Mouse (Mus musculus) forebrain, embryonic 14.5 days (tissue): ENCODE results near the gene Cdk14. TPM values are rescaled to one million over a fixed set of nuclear protein-coding genes. Genes with fewer than 3 reads are reported as not detected.

ENCODE experiments used
- ATAC-seq: fragments of 200-750 bp; cut with Nextera tagmentation; 2 replicates; pipeline ENCODE4 v1.8.0; 2017; ENCODE audit warnings: mild to moderate bottlenecking, moderate library complexity
- DNase-seq: peaks from one replicate; pipeline ENCODE4 v3.0.0-alpha.2; 2015; ENCODE audit warnings: low spot score
- H3K27ac ChIP-seq: fragments of 300-500 bp; sonication (generic); 2 replicates; pipeline ENCODE4 v1.5.1; 2014; ENCODE audit warnings: low read depth, mild to moderate bottlenecking, control low read depth, low read length, moderate library complexity
- H3K27me3 ChIP-seq: fragments of 300-500 bp; sonication (generic); replicated peaks from 2 replicates; pipeline ENCODE4 v1.6.1; 2014; ENCODE audit warnings: low read length, control low read depth, mixed read lengths; ENCODE audit not compliant: control insufficient read depth, insufficient read depth
- H3K36me3 ChIP-seq: fragments of 300-500 bp; sonication (generic); 2 replicates; pipeline ENCODE4 v1.6.1; 2014; ENCODE audit warnings: low read length, control low read depth; ENCODE audit not compliant: control insufficient read depth, insufficient read depth
- H3K4me1 ChIP-seq: fragments of 300-500 bp; sonication (generic); 2 replicates; pipeline ENCODE4 v1.6.1; 2014; ENCODE audit warnings: antibody characterized with exemption, low read length, control low read depth; ENCODE audit not compliant: control insufficient read depth, insufficient read depth
- H3K4me2 ChIP-seq: fragments of 300-500 bp; sonication (generic); 2 replicates; pipeline ENCODE4 v1.6.1; 2014; ENCODE audit warnings: mild to moderate bottlenecking, control low read depth, low read length
- H3K4me3 ChIP-seq: fragments of 300-500 bp; sonication (generic); 2 replicates; pipeline ENCODE4 v1.5.1; 2014; ENCODE audit warnings: low read depth, low read length, control low read depth
- H3K9ac ChIP-seq: fragments of 300-500 bp; sonication (generic); 2 replicates; pipeline ENCODE4 v1.6.1; 2014; ENCODE audit warnings: mild to moderate bottlenecking, low read length, control low read depth, moderate library complexity
- H3K9me3 ChIP-seq: fragments of 300-500 bp; sonication (generic); replicated peaks from 2 replicates; pipeline ENCODE4 v1.6.1; 2016; ENCODE audit warnings: low read length, control low read depth, mixed read lengths; ENCODE audit not compliant: control insufficient read depth
- WGBS: fragments of 180-500 bp; shearing (Covaris S2); extraction: QIAGEN DNeasy Blood & Tissue Kit; methylation state at CpG from one replicate; pipeline ENCODE4 v1.1.7; 2014; 5-methylcytosine and 5-hydroxymethylcytosine counted together
- polyA plus RNA-seq: library from polyadenylated mRNA; unstranded; fragments of >200 nt; fragmentation: Nextera tagmentation; extraction: Ambion mirVana; gene quantifications from 2 replicates; pipeline ENCODE4 v1.2.1, GENCODE M21; 2014

Gene Cdk14
- polyA plus RNA-seq, 1 experiment from 2014 or later: 26.6 TPM

GRCm38 (mm10) chr5:4801096-4801850 lies 618.8 kb downstream of the Cdk14 start:
- H3K4me2 ChIP-seq: no peak overlapping the region
- no peaks in the 10 kb centered on the region for H3K9me3 ChIP-seq
- peaks cover 10% of the 10 kb centered on the region for H3K4me1 ChIP-seq
- H3K27ac ChIP-seq: no peak overlapping the region
- WGBS: 29% methylated on average over 8 of the region's 8 CpGs
- DNase-seq (peak; percentile 39), ATAC-seq (peak; percentile 68; the same call in 1 of the 2 replicates)
- no peaks in the 10 kb centered on the region for H3K27me3 ChIP-seq
- H3K4me3 ChIP-seq: no peak overlapping the region
- H3K9ac ChIP-seq: no peak overlapping the region
- no peaks in the 10 kb centered on the region for H3K36me3 ChIP-seq

GRCm38 (mm10) chr5:4791219-4791618 lies 628.9 kb downstream of the Cdk14 start:
- no peaks in the 10 kb centered on the region for H3K36me3 ChIP-seq
- 0 out of 2 replicates have a peak, but pooled peaks cover 3% of the 10 kb centered on the region for H3K4me1 ChIP-seq
- H3K4me3 ChIP-seq: no peak overlapping the region
- WGBS: 82% methylated on average over 3 of the region's 3 CpGs
- DNase-seq: no peak
- no peaks in the 10 kb centered on the region for H3K9me3 ChIP-seq
- no peak overlapping the region for H3K27ac ChIP-seq
- no peak for ATAC-seq
- no peak overlapping the region for H3K4me2 ChIP-seq
- no peaks in the 10 kb centered on the region for H3K27me3 ChIP-seq
- H3K9ac ChIP-seq: no peak overlapping the region

- no peak for DNase-seq
- H3K4me2 ChIP-seq: no peak overlapping the region
- H3K27me3 ChIP-seq: no peaks in the 10 kb centered on the region
- ATAC-seq: no peak
- no peak overlapping the region for H3K9ac ChIP-seq
- no peaks in the 10 kb centered on the region for H3K9me3 ChIP-seq
- H3K4me1 ChIP-seq: 0 out of 2 replicates have a peak, but pooled peaks cover 3% of the 10 kb centered on the region
- no peak overlapping the region for H3K27ac ChIP-seq
- WGBS: 86% methylated on average over 4 of the region's 4 CpGs
- no peaks in the 10 kb centered on the region for H3K36me3 ChIP-seq
- H3K4me3 ChIP-seq: no peak overlapping the region
Measured at GRCm38 (mm10) chr5:4790265-4790664, 629.8 kb downstream of the Cdk14 start.

DNA sequence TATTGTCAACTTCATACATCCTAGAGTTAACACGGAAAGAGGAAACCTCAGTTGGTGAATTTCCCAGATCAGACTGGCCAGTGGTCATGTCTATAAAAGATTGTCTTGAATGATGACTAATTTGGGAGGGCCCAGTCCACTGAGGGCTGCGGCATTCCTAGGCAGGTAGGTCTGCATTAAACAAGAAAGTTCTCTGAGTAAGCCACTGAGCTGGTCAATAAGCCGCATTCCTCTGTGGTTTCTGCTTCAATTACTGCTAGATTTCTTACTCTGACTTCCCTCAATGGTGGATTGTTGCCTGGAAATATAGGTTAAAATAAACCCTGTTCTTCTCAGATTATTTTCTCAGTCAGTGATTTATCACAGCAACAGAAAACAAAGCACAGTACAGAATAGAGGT lies 631.6 kb downstream of the Cdk14 start:
- WGBS: 92% methylated on average over 3 of the region's 3 CpGs
- ATAC-seq: no peak
- Histone ChIP-seq H3K4me1 (0 out of 2 replicates have a peak, but pooled peaks cover 3% of the 10 kb centered on the region), H3K4me3 (no peak overlapping the region), H3K36me3 (no peaks in the 10 kb centered on the region), H3K27ac (no peak overlapping the region), H3K9me3 (no peaks in the 10 kb centered on the region), H3K27me3 (no peaks in the 10 kb centered on the region), H3K4me2 (no peak overlapping the region), H3K9ac (no peak overlapping the region)
- no peak for DNase-seq

DNA sequence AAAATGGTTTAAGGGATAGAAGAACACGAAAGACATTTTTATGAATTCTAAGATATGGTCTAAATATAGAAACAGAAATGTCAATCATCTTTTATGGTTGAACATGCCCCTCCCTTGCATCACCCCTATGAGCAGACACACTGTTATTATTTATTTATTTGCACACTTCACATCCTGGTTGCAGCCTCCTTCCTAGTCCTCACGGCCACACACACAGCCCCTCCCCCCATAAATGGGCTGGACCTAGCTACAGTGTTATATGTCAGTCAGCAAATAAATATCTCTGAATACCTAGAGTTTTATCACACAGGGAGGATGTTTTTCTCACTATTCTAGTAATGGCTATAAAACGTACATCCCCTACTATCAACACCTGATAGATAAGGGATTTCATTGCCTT lies 633.3 kb downstream of the Cdk14 start:
- Histone ChIP-seq H3K4me3 (no peak overlapping the region), H3K36me3 (no peaks in the 10 kb centered on the region), H3K4me1 (0 out of 2 replicates have a peak, but pooled peaks cover 3% of the 10 kb centered on the region), H3K9me3 (no peaks in the 10 kb centered on the region), H3K27me3 (no peaks in the 10 kb centered on the region), H3K4me2 (no peak overlapping the region), H3K27ac (no peak overlapping the region), H3K9ac (no peak overlapping the region)
- ATAC-seq (no peak), DNase-seq (no peak)
- WGBS: 83% methylated on average over 3 of the region's 3 CpGs

GRCm38 (mm10) chr5:4778274-4778673 lies 641.8 kb downstream of the Cdk14 start:
- no peaks in the 10 kb centered on the region for H3K36me3 ChIP-seq
- 73% methylated on average over 3 of the region's 3 CpGs for WGBS
- H3K9me3 ChIP-seq: no peaks in the 10 kb centered on the region
- DNase-seq (peak; percentile 13), ATAC-seq (peak; percentile 26; the same call in 1 of the 2 replicates)
- peaks cover 4% of the 10 kb centered on the region for H3K4me1 ChIP-seq
- no peak overlapping the region for H3K27ac ChIP-seq
- H3K9ac ChIP-seq: no peak overlapping the region
- H3K4me3 ChIP-seq: no peak overlapping the region
- no peak overlapping the region for H3K4me2 ChIP-seq
- H3K27me3 ChIP-seq: no peaks in the 10 kb centered on the region

- 78% methylated on average over 2 of the region's 2 CpGs for WGBS
- H3K9ac ChIP-seq: no peak overlapping the region
- DNase-seq: no peak
Measured at GRCm38 (mm10) chr5:4776495-4776894, 643.6 kb downstream of the Cdk14 start.

DNA sequence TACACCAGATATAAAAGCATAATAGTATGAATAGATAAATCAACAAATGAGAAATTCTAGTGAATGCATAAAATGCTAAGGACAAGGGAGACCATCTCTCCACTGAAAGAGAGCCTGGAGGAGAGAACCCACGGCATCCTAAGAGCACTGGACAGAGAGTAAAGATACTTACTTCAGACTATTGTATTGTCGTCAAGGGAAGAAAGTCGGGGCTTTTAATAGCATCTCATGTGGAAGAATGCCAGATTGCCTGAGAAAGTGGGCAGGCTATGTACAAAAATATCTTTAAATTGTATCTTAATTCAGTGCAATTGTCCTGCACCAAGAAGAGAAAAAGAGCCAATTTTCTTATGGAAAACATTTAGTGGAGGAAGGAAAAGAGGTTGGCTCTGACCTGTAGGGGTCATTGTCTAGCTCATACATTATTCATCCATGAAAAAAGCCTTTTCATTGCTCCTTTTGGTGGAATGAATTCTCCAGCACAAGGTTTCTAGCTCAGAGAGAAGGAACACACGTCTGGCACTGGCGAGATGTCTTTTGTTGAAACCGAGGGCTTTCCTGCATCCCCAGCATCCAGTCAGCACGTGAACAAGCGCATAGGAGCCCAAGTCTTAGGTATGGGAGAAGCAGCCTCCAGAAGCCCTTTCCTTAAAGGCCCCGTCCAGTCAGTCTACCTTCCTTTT lies 646.9 kb downstream of the Cdk14 start:
- H3K36me3 ChIP-seq: no peaks in the 10 kb centered on the region
- no peak overlapping the region for H3K9ac ChIP-seq
- H3K4me3 ChIP-seq: no peak overlapping the region
- 8% methylated on average over 9 of the region's 9 CpGs for WGBS
- H3K4me1 ChIP-seq: peaks cover 8% of the 10 kb centered on the region
- no peak overlapping the region for H3K27ac ChIP-seq
- H3K27me3 ChIP-seq: no peaks in the 10 kb centered on the region
- peak; percentile 69 for DNase-seq
- H3K9me3 ChIP-seq: no peaks in the 10 kb centered on the region
- H3K4me2 ChIP-seq: no peak overlapping the region
- peak; percentile 50 for ATAC-seq

More at GRCm38 (mm10) chr5:4776495-4776894, 643.6 kb downstream of the Cdk14 start:
- H3K27me3 ChIP-seq: no peaks in the 10 kb centered on the region
- ATAC-seq: no peak
- no peak overlapping the region for H3K4me2 ChIP-seq
- H3K9me3 ChIP-seq: no peaks in the 10 kb centered on the region
- peaks cover 8% of the 10 kb centered on the region for H3K4me1 ChIP-seq
- H3K4me3 ChIP-seq: no peak overlapping the region
- H3K27ac ChIP-seq: no peak overlapping the region
- H3K36me3 ChIP-seq: no peaks in the 10 kb centered on the region

DNA sequence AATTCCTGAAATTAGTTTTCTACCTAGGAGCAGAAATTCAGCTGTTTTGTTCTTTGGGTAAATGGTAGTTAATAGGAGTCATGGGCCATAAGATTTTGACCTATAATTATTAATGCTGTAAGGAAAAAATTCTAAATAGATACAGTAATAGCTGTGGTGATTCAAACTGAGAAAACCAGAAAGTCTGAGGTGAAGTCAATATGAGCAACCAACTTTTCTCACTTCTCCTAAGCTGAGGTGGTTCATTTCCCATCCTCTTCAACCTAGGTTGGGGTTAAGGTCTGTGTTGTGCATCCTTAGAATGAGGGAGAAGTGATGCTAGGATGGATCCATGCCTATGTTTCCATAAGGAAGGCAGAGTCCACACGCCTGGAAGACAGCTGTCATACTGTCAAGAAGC lies 649.5 kb downstream of the Cdk14 start:
- Histone ChIP-seq H3K9me3 (no peaks in the 10 kb centered on the region), H3K9ac (no peak overlapping the region), H3K27me3 (no peaks in the 10 kb centered on the region), H3K27ac (no peak overlapping the region), H3K4me1 (peaks cover 8% of the 10 kb centered on the region), H3K4me2 (no peak overlapping the region), H3K4me3 (no peak overlapping the region), H3K36me3 (no peaks in the 10 kb centered on the region)
- 90% methylated on average over 1 of the region's 1 CpGs for WGBS
- ATAC-seq (no peak), DNase-seq (no peak)
